Mouse (Mus musculus) embryonic facial prominence, embryonic 11.5 days (tissue): ENCODE data around the gene Prkd3. TPM values are rescaled to one million over a fixed set of nuclear protein-coding genes. Genes with fewer than 3 reads are reported as not detected.

Experiments
- ATAC-seq: fragments of 200-750 bp; cut with Nextera tagmentation; replicated peaks from 2 replicates; pipeline ENCODE4 v1.8.0; 2017; ENCODE audit warnings: low read depth; ENCODE audit not compliant: insufficient number of reproducible peaks, low FRiP score, low TSS enrichment
- DNase-seq: peaks from one replicate; pipeline ENCODE4 v3.0.0-alpha.2; 2015; ENCODE audit warnings: low spot score
- H3K27ac ChIP-seq: fragments of 300-500 bp; sonication (generic); replicated peaks from 2 replicates; pipeline ENCODE4 v1.5.1; 2014; ENCODE audit warnings: mild to moderate bottlenecking, low read depth, low read length, control low read depth
- H3K27me3 ChIP-seq: fragments of 300-500 bp; sonication (generic); 2 replicates; pipeline ENCODE4 v1.6.1; 2014; ENCODE audit warnings: mild to moderate bottlenecking, low read length, moderate library complexity, mixed read lengths; ENCODE audit not compliant: control insufficient read depth, insufficient read depth
- H3K36me3 ChIP-seq: fragments of 300-500 bp; sonication (generic); replicated peaks from 2 replicates; pipeline ENCODE4 v1.6.1; 2014; ENCODE audit warnings: low read depth, mild to moderate bottlenecking, low read length, moderate library complexity, mixed read lengths; ENCODE audit not compliant: control insufficient read depth, insufficient read depth
- H3K4me1 ChIP-seq: fragments of 300-500 bp; sonication (generic); 2 replicates; pipeline ENCODE4 v1.6.1; 2014; ENCODE audit warnings: low read length, mixed read lengths; ENCODE audit not compliant: control insufficient read depth, insufficient read depth
- H3K4me2 ChIP-seq: fragments of 300-500 bp; sonication (generic); 2 replicates; pipeline ENCODE4 v1.6.1; 2014; ENCODE audit warnings: low read depth, mild to moderate bottlenecking, control low read depth, low read length, moderate library complexity
- H3K4me3 ChIP-seq: fragments of 300-500 bp; sonication (generic); 2 replicates; pipeline ENCODE4 v1.5.1; 2014; ENCODE audit warnings: low read depth, low read length, control low read depth
- H3K9ac ChIP-seq: fragments of 300-500 bp; sonication (generic); replicated peaks from 2 replicates; pipeline ENCODE4 v1.6.1; 2014; ENCODE audit warnings: mild to moderate bottlenecking, control low read depth, low read length
- H3K9me3 ChIP-seq: fragments of 300-500 bp; sonication (generic); replicated peaks from 2 replicates; pipeline ENCODE4 v1.6.1; 2016; ENCODE audit warnings: mild to moderate bottlenecking, low read length, inconsistent platforms, mixed read lengths; ENCODE audit not compliant: control insufficient read depth
- WGBS: fragments of 180-500 bp; shearing (Covaris S2); extraction: QIAGEN DNeasy Blood & Tissue Kit; methylation state at CpG from one replicate; pipeline ENCODE4 v1.1.7; 2014; 5-methylcytosine and 5-hydroxymethylcytosine counted together
- polyA plus RNA-seq: library from polyadenylated mRNA; unstranded; fragments of >200 nt; fragmentation: Nextera tagmentation; extraction: Ambion mirVana; gene quantifications from 2 replicates; pipeline ENCODE4 v1.2.1, GENCODE M21; 2014

Prkd3 gene
- 53.9 and 58.7 TPM in 2 replicates for polyA plus RNA-seq

DNA sequence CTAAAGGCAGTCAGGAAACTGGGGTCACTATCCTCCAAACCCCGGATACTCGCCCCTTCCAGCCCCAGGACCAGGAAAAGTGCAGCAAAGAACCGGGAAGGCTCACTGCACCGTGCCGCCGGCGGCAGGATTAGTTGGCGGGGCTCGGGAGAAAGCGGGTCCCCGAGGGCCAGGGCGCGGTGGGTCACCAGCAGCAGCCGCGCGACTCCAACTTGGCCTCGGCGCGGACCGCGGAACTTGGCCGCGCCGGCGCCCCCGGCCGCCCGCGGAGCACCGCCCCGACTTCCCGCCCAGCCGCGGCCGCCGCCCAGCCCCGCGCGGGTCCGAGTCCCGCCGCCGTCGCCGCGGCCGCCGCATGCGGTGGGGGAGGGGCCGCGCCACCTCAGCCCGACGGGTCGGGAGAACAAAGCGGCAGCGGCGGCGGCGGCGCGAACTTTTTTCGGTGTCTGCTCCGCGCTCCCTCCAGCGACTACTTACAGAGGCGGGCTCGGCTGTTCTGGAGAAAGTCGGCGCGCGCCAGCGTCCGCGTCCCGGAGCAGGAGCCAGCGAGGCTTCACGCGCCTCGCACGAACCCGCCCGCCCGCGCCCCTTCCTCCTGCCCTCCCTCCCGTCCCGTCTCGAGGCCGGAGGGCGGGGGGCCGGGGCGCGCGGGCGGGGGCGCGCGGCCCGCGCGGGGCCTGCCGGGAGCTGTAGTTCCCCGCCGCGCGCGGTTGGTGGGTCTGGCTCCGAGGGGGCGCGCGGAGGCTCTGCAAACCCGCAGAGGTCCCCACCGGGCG lies at the start of gene Prkd3:
Gene Prkd3 (minus strand): TSS at position 609 of the 776 bp plus-strand sequence.
- Histone ChIP-seq H3K4me2 (peak within 1 kb of the TSS; percentile 72), H3K27me3 (no peaks in the 10 kb centered on the region), H3K27ac (peak within 1 kb of the TSS; percentile 89), H3K9ac (peak within 1 kb of the TSS; percentile 92), H3K36me3 (no peaks in the 10 kb centered on the region), H3K4me3 (peak within 1 kb of the TSS; percentile 82), H3K9me3 (no peaks in the 10 kb centered on the region), H3K4me1 (no peaks in the 10 kb centered on the region)
- ATAC-seq (peak; percentile 85), DNase-seq (peak; percentile 86)
- WGBS: under 1% methylated on average over 62 of the region's 113 CpGs

DNA sequence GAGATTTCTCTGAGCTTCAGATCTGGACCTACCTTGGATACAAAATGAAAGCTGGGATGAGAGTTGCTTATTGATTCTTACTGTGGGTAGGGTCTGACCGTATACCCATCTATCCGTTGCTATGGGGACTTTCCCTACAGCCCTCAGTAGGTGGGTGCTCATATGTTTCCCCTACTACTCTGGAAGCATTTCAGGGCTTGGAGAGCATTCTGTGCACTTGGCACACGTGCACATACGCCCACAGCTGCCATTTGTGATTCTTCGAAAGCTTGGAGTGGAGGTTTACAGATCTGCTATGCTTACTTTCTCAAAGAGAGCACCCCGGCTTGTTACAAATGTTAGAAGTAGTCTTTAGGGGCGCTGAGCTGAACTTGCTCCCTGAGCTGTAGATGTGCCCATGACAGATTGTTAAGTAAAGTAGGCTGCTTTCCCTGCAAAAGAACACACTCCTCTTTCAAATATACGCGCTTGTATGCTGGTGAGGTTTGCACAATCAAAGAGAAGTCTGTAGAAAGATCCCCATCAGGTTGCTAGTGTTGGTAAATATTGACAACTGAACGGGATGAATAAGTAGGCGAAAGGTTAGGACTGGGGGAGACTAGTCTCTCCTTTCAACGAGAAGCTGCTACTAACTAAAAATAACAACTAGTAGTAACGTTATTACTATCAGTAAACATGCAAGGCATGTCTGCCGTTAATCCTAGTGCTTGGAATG lies 49.3 kb upstream of the Prkd3 start:
- Histone ChIP-seq H3K4me2 (no peak overlapping the region), H3K36me3 (no peaks in the 10 kb centered on the region), H3K9me3 (no peaks in the 10 kb centered on the region), H3K9ac (no peak overlapping the region), H3K27ac (no peak overlapping the region), H3K27me3 (no peaks in the 10 kb centered on the region), H3K4me3 (no peak overlapping the region), H3K4me1 (no peaks in the 10 kb centered on the region)
- no peak for DNase-seq
- ATAC-seq: no peak
- 88% methylated on average over 14 of the region's 14 CpGs for WGBS

DNA sequence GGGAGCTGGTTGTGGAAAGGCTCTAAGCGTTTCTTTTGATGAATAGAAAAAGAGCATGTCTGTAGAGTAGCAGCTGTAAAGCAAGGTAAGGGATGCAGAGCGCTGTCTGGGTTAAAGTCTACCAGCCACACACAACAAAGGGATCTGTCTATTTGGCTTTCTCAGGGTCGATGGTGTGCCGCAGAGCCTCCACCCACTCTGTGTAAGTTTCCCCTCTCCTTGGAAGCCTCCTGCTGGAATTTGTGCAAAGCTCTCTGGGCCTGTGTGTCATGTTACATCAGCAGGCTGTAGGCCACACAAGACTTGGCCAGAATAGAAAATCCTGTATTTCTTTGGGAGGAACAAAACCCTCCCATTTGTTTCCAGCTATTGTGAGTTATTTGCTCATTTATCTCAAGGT lies 48.4 kb upstream of the Prkd3 start:
- Histone ChIP-seq H3K4me2 (no peak overlapping the region), H3K27ac (no peak overlapping the region; the same call in 1 of the 2 replicates), H3K4me3 (no peak overlapping the region), H3K9me3 (no peaks in the 10 kb centered on the region), H3K9ac (no peak overlapping the region), H3K27me3 (no peaks in the 10 kb centered on the region), H3K4me1 (no peaks in the 10 kb centered on the region), H3K36me3 (no peaks in the 10 kb centered on the region)
- DNase-seq (peak; percentile 55), ATAC-seq (peak; percentile 39)
- 33% methylated on average over 4 of the region's 4 CpGs for WGBS

- H3K27ac ChIP-seq: no peak overlapping the region
- no peaks in the 10 kb centered on the region for H3K36me3 ChIP-seq
- no peak overlapping the region for H3K4me3 ChIP-seq
- no peaks in the 10 kb centered on the region for H3K27me3 ChIP-seq
- 55% methylated on average over 7 of the region's 7 CpGs for WGBS
- ATAC-seq (no peak), DNase-seq (peak; percentile 49)
- no peak overlapping the region for H3K9ac ChIP-seq
- no peaks in the 10 kb centered on the region for H3K4me1 ChIP-seq
- no peaks in the 10 kb centered on the region for H3K9me3 ChIP-seq
- H3K4me2 ChIP-seq: no peak overlapping the region
These were observed 48.0 kb upstream of the Prkd3 start for GRCm38 (mm10) chr17:79068581-79068980.

DNA sequence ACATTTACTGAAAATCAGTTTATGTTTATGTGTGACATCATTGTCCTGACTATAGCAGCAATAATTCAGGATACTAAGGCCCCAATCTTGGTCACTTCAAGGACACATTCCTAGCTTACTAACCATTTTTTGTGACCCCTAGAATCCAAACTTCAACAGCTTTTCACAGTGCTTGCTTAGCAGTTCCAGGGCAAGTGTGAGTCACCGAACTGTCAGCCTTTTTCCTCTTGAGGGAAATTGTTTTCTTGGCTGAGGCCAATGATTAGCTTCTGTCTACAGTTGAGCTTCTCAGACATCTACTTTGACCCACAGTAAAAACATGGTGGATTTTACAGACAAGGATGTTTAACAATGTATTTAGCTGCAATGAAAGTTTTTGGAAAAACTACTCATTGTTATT lies 43.6 kb upstream of the Prkd3 start:
- ATAC-seq (no peak), DNase-seq (no peak)
- Histone ChIP-seq H3K4me1 (no peaks in the 10 kb centered on the region), H3K4me2 (no peak overlapping the region), H3K27ac (no peak overlapping the region), H3K9me3 (no peaks in the 10 kb centered on the region), H3K4me3 (no peak overlapping the region), H3K27me3 (no peaks in the 10 kb centered on the region), H3K9ac (no peak overlapping the region), H3K36me3 (no peaks in the 10 kb centered on the region)
- 79% methylated on average over 1 of the region's 1 CpGs for WGBS

DNA sequence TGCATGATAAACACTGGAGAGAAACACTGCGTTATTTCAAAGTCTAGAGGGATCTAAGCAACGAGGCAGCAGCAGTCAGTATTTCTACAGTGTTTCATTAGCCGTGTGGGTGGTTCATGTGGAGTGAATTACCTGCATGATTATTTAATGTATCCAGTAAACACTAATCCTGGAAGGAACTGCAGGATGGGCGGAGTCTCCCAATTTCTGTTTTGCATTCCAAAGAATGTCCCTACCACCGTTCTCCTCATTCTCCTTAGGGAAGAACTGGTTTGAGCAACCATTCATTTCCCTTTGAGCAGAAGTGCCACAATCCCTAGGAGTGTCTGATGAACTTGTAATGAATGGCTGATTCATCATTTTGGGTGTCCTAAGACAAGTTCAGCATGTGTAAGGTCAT lies 39.6 kb upstream of the Prkd3 start:
- H3K36me3 ChIP-seq: no peaks in the 10 kb centered on the region
- H3K27me3 ChIP-seq: no peaks in the 10 kb centered on the region
- DNase-seq: no peak
- WGBS: 59% methylated on average over 5 of the region's 5 CpGs
- H3K4me3 ChIP-seq: no peak overlapping the region
- H3K9ac ChIP-seq: no peak overlapping the region
- H3K9me3 ChIP-seq: no peaks in the 10 kb centered on the region
- H3K4me1 ChIP-seq: no peaks in the 10 kb centered on the region
- no peak for ATAC-seq
- no peak overlapping the region for H3K4me2 ChIP-seq
- H3K27ac ChIP-seq: no peak overlapping the region

DNA sequence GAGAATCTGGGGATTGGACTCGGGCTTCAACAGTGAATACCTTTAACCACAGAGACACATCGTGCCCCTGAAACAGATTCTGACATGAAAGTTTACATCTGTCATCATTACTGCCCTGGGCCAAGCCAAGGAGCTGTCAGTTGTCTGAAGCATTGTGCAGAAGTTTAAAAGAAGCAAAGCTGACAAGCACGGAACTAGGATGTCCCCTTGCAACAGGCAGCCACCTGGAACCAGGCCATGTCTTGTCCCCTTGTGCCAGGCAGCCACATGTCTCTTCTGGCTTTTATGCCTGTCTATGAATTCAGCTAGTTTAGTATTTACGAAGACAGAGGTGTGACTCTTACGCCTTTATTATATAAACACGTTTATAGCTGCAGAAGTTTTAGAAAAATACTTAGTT lies 37.7 kb upstream of the Prkd3 start:
- Histone ChIP-seq H3K27ac (no peak overlapping the region), H3K36me3 (no peaks in the 10 kb centered on the region)
- 76% methylated on average over 6 of the region's 6 CpGs for WGBS

More for the DNA sequence above, 37.7 kb upstream of the Prkd3 start:
- no peak for DNase-seq
- no peak overlapping the region for H3K9ac ChIP-seq
- H3K4me1 ChIP-seq: no peaks in the 10 kb centered on the region
- ATAC-seq: no peak
- no peaks in the 10 kb centered on the region for H3K27me3 ChIP-seq
- no peaks in the 10 kb centered on the region for H3K9me3 ChIP-seq
- H3K4me2 ChIP-seq: no peak overlapping the region
- H3K4me3 ChIP-seq: no peak overlapping the region
